Mouse (Mus musculus): Measurements from ENCODE around the gene Zfp91. TPM values are rescaled to one million over a fixed set of nuclear protein-coding genes. Genes with fewer than 3 reads are reported as not detected.

The Zfp91 gene
- polyA plus RNA-seq, 1 experiment from 2014 or later, result 22.1 TPM

- H3K9ac ChIP-seq, result no peak overlapping the region
- H3K9me3 ChIP-seq, result no peaks in the 10 kb centered on the region
- H3K36me3 ChIP-seq (replicated peaks), result peaks cover 5% of the 10 kb centered on the region
- no peak overlapping the region for H3K4me3 ChIP-seq (replicated peaks)
- no peak overlapping the region for H3K27ac ChIP-seq
- ATAC-seq (ENCODE audit: low FRiP score), result no peak
- H3K27me3 ChIP-seq, result no peaks in the 10 kb centered on the region
- 95% methylated on average over 2 of the region's 2 CpGs for WGBS
- H3K4me1 ChIP-seq, result peaks cover 6% of the 10 kb centered on the region
- no peak overlapping the region for H3K4me2 ChIP-seq
Measured at GRCm38 (mm10) chr19:12786803-12787395, 9.0 kb downstream of the Zfp91 start.

- ATAC-seq (ENCODE audit: low FRiP score), result no peak
- peaks cover 18% of the 10 kb centered on the region for H3K36me3 ChIP-seq (replicated peaks)
- H3K4me2 ChIP-seq, result no peak overlapping the region
- no peaks in the 10 kb centered on the region for H3K9me3 ChIP-seq
- no peak overlapping the region for H3K4me3 ChIP-seq (replicated peaks)
- H3K4me1 ChIP-seq, result no peaks in the 10 kb centered on the region
- H3K9ac ChIP-seq, result no peak overlapping the region
- no peak overlapping the region for H3K27ac ChIP-seq
- H3K27me3 ChIP-seq, result no peaks in the 10 kb centered on the region
Measured at GRCm38 (mm10) chr19:12780437-12780836, 15.5 kb downstream of the Zfp91 start.

- Histone ChIP-seq H3K36me3 (replicated peaks) (peaks cover 50% of the 10 kb centered on the region), H3K4me3 (replicated peaks) (no peak overlapping the region), H3K9me3 (no peaks in the 10 kb centered on the region), H3K9ac (no peak overlapping the region), H3K4me2 (no peak overlapping the region), H3K4me1 (0 out of 2 replicates have a peak, but pooled peaks cover 4% of the 10 kb centered on the region), H3K27ac (no peak overlapping the region), H3K27me3 (no peaks in the 10 kb centered on the region)
- no peak for ATAC-seq (ENCODE audit: low FRiP score)
- 94% methylated on average over 5 of the region's 5 CpGs for WGBS
Measured at GRCm38 (mm10) chr19:12770888-12771287, 25.0 kb downstream of the Zfp91 start.

GRCm38 (mm10) chr19:12765308-12765707, 30.6 kb downstream of the Zfp91 start, which contains the start of gene Cntf:
Gene Cntf, minus strand, starts transcription at chr19:12765632.
- WGBS, result 45% methylated on average over 7 of the region's 7 CpGs
- Histone ChIP-seq H3K36me3 (replicated peaks) (peaks cover 58% of the 10 kb centered on the region), H3K9ac (no peak within 1 kb of the TSS), H3K27me3 (no peaks in the 10 kb centered on the region), H3K4me3 (replicated peaks) (no peak within 1 kb of the TSS), H3K4me2 (no peak within 1 kb of the TSS), H3K9me3 (no peaks in the 10 kb centered on the region), H3K4me1 (0 out of 2 replicates have a peak, but pooled peaks cover 4% of the 10 kb centered on the region), H3K27ac (no peak within 1 kb of the TSS)
- ATAC-seq (ENCODE audit: low FRiP score), result no peak

GRCm38 (mm10) chr19:12762212-12763130, 33.5 kb downstream of the Zfp91 start:
- Histone ChIP-seq H3K27me3 (no peaks in the 10 kb centered on the region), H3K9ac (no peak overlapping the region), H3K9me3 (no peaks in the 10 kb centered on the region), H3K4me2 (no peak overlapping the region), H3K36me3 (replicated peaks) (peaks cover 31% of the 10 kb centered on the region), H3K27ac (no peak overlapping the region), H3K4me1 (0 out of 2 replicates have a peak, but pooled peaks cover 4% of the 10 kb centered on the region), H3K4me3 (replicated peaks) (no peak overlapping the region)
- WGBS, result 66% methylated on average over 2 of the region's 2 CpGs
- ATAC-seq (ENCODE audit: low FRiP score), result no peak

GRCm38 (mm10) chr19:12759656-12760055, 36.3 kb downstream of the Zfp91 start:
- Histone ChIP-seq H3K4me1 (no peaks in the 10 kb centered on the region), H3K27me3 (no peaks in the 10 kb centered on the region), H3K9me3 (no peaks in the 10 kb centered on the region), H3K9ac (no peak overlapping the region), H3K4me3 (replicated peaks) (no peak overlapping the region), H3K36me3 (replicated peaks) (peaks cover 24% of the 10 kb centered on the region), H3K4me2 (no peak overlapping the region), H3K27ac (no peak overlapping the region)
- WGBS, result 55% methylated on average over 2 of the region's 2 CpGs
- no peak for ATAC-seq (ENCODE audit: low FRiP score)

GRCm38 (mm10) chr19:12758936-12759478, 36.9 kb downstream of the Zfp91 start:
- Histone ChIP-seq H3K4me2 (no peak overlapping the region), H3K27ac (no peak overlapping the region), H3K36me3 (replicated peaks) (peaks cover 19% of the 10 kb centered on the region), H3K4me1 (no peaks in the 10 kb centered on the region), H3K9ac (no peak overlapping the region), H3K27me3 (no peaks in the 10 kb centered on the region), H3K9me3 (no peaks in the 10 kb centered on the region), H3K4me3 (replicated peaks) (no peak overlapping the region)
- no peak for ATAC-seq (ENCODE audit: low FRiP score)
- 82% methylated on average over 1 of the region's 1 CpGs for WGBS

- no peak overlapping the region for H3K4me3 ChIP-seq (replicated peaks)
- no peaks in the 10 kb centered on the region for H3K9me3 ChIP-seq
- H3K9ac ChIP-seq, result no peak overlapping the region
- H3K27ac ChIP-seq, result no peak overlapping the region
- no peak overlapping the region for H3K4me2 ChIP-seq
- no peak for ATAC-seq (ENCODE audit: low FRiP score)
- 0 out of 2 replicates have a peak, but pooled peaks cover 3% of the 10 kb centered on the region for H3K36me3 ChIP-seq (replicated peaks)
- no peaks in the 10 kb centered on the region for H3K27me3 ChIP-seq
- no peaks in the 10 kb centered on the region for H3K4me1 ChIP-seq
- WGBS, result 76% methylated on average over 3 of the region's 3 CpGs
Measured at GRCm38 (mm10) chr19:12756286-12756685, 39.6 kb downstream of the Zfp91 start.

- Histone ChIP-seq H3K4me3 (replicated peaks) (no peak overlapping the region), H3K27me3 (no peaks in the 10 kb centered on the region), H3K4me1 (no peaks in the 10 kb centered on the region), H3K4me2 (no peak overlapping the region), H3K36me3 (replicated peaks) (no peaks in the 10 kb centered on the region), H3K9me3 (no peaks in the 10 kb centered on the region), H3K9ac (no peak overlapping the region), H3K27ac (no peak overlapping the region)
- ATAC-seq (ENCODE audit: low FRiP score), result no peak
- WGBS, result 85% methylated on average over 2 of the region's 2 CpGs
Measured at GRCm38 (mm10) chr19:12731950-12732349, 64.0 kb downstream of the Zfp91 start.

- H3K4me3 ChIP-seq (replicated peaks), result no peak overlapping the region
- 52% methylated on average over 1 of the region's 1 CpGs for WGBS
- H3K4me2 ChIP-seq, result no peak overlapping the region
- H3K4me1 ChIP-seq, result no peaks in the 10 kb centered on the region
- H3K27ac ChIP-seq, result no peak overlapping the region
- H3K9ac ChIP-seq, result no peak overlapping the region
- H3K9me3 ChIP-seq, result no peaks in the 10 kb centered on the region
- H3K36me3 ChIP-seq (replicated peaks), result no peaks in the 10 kb centered on the region
- ATAC-seq (ENCODE audit: low FRiP score), result no peak
- H3K27me3 ChIP-seq, result no peaks in the 10 kb centered on the region
Measured at GRCm38 (mm10) chr19:12731036-12731435, 64.9 kb downstream of the Zfp91 start.

GRCm38 (mm10) chr19:12725851-12726250, 70.1 kb downstream of the Zfp91 start:
- Histone ChIP-seq H3K27me3 (no peaks in the 10 kb centered on the region), H3K9me3 (no peaks in the 10 kb centered on the region), H3K9ac (no peak overlapping the region), H3K36me3 (replicated peaks) (no peaks in the 10 kb centered on the region), H3K4me3 (replicated peaks) (no peak overlapping the region), H3K27ac (no peak overlapping the region), H3K4me2 (no peak overlapping the region), H3K4me1 (no peaks in the 10 kb centered on the region)
- 71% methylated on average over 1 of the region's 1 CpGs for WGBS
- no peak for ATAC-seq (ENCODE audit: low FRiP score)

- Histone ChIP-seq H3K9me3 (no peaks in the 10 kb centered on the region), H3K27ac (no peak overlapping the region), H3K9ac (no peak overlapping the region), H3K27me3 (no peaks in the 10 kb centered on the region), H3K4me3 (replicated peaks) (no peak overlapping the region), H3K4me2 (no peak overlapping the region), H3K36me3 (replicated peaks) (no peaks in the 10 kb centered on the region), H3K4me1 (no peaks in the 10 kb centered on the region)
- whole genome bisulfite sequencing, result 83% methylated on average over 2 of the region's 3 CpGs
- ATAC-seq (ENCODE audit: low FRiP score), result no peak
Measured at GRCm38 (mm10) chr19:12722308-12722707, 73.6 kb downstream of the Zfp91 start.
